ENCODE assay signal across 8 mouse cellular contexts in the genomic region with DNA sequence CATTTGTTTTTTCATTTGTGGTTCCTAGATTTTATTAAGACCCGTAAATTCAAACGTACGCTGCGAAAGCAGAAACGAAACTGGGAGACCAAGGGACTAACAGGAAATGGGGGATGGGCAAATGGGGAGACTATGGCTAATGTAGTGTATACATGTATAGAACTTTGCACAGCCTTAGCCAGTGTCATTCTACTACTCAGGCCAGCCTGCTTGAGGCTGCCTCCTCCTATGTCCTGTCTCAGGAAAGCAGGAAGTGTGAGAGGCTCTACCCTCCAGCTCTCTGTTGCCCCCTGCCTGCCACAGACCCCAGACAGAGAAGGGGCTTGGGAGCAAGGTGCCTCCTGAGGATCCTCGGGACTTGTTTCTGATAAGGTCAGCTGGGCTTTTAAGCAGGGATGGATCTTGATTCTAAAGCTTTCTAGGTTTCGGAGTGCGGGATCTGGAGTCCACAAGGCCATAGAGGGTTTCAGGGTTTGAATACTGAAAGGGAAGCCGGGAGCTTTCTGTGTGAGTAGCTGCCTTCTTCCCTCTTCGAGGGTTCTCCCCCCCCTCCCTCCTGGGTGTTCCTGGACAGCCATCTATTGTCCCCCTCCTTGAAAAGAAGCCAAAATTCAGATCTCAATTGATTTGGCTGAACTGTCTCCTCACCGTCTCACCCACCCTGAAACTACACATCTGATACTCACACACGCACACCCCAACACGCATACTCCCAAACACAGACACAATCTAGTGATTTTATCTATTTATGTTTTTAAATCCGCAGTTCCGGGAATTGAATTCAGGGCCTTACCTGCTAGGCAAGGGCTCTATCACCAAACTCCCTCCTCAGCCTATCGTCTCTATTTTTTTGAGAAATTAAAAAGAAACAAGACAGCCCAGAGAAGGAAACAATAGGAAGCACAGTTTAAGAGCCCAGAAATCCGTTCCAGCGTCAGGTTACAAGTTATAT. TPM values are rescaled to one million over a fixed set of nuclear protein-coding genes. Genes with fewer than 3 reads are reported as not detected.
DNase-seq lines count a peak whose midpoint lies in the region; ATAC-seq and TF ChIP-seq lines count a peak whose summit lies in the region.

No protein-coding gene starts in this region.

- no peak overlapping the region for H3K4me2 ChIP-seq in intestine, embryonic 15.5 days (replicated peaks)
- peak overlapping the region; percentile 52 for H3K4me2 ChIP-seq in liver, postnatal 0 days (ENCODE audit: low read depth, low read length)

- no peak overlapping the region for H3K9ac ChIP-seq in intestine, embryonic 15.5 days
- peak overlapping the region; percentile 36 for H3K9ac ChIP-seq in liver, postnatal 0 days (replicated peaks)

- peak; percentile 77 for TF ChIP-seq CTCF in liver, postnatal 0 days (IDR thresholded peaks at IDR 0.05; ENCODE audit: low read depth)

- no peak overlapping the region for H3K27ac ChIP-seq in intestine, embryonic 15.5 days
- peak overlapping the region; percentile 80 for H3K27ac ChIP-seq in liver, postnatal 0 days (ENCODE audit: low read depth)

- peak; percentile 29; the same call in 1 of the 2 replicates for TF ChIP-seq EP300 in liver, postnatal 0 days (IDR thresholded peaks at IDR 0.05; ENCODE audit: low read depth)

- WGBS in intestine, embryonic 15.5 days = 77% methylated on average over 18 of the region's 18 CpGs
- WGBS in liver, postnatal 0 days (ENCODE audit: insufficient replicate concordance) = 46% methylated on average over 18 of the region's 18 CpGs

- peak; percentile 27 for DNase-seq in urinary bladder, postnatal 14 days (ENCODE audit: low spot score)
- DNase-seq in urinary bladder, adult 2 months (ENCODE audit: low spot score) = no peak
- DNase-seq in c-Kit-positive CD71-positive TER-119-positive erythroid progenitor cells, embryonic 14.5 days (ENCODE audit: low spot score) = peak; percentile 27
- peak; percentile 65 for DNase-seq in liver, postnatal 0 days
- DNase-seq in spleen, adult 18-20 months = peak; percentile 65 to 75
- no peak for DNase-seq in neural tube, embryonic 10.5 days (ENCODE audit: extremely low spot score, low spot score)
- DNase-seq in urinary bladder, adult 18-20 months (ENCODE audit: low spot score in 2 of 2) = no peak

- no peak overlapping the region for H3K4me3 ChIP-seq in intestine, embryonic 15.5 days (replicated peaks)
- peak overlapping the region; percentile 33 for H3K4me3 ChIP-seq in liver, postnatal 0 days (ENCODE audit: low read depth, low read length)

- H3K27me3 ChIP-seq in intestine, embryonic 15.5 days (replicated peaks) = no peaks in the 10 kb centered on the region
- H3K27me3 ChIP-seq in liver, postnatal 0 days (ENCODE audit: insufficient read depth, low read length) = no peaks in the 10 kb centered on the region

- H3K4me1 ChIP-seq in intestine, embryonic 15.5 days (replicated peaks) = no peaks in the 10 kb centered on the region
- peaks cover 3% of the 10 kb centered on the region; the same call in 1 of the 2 replicates for H3K4me1 ChIP-seq in liver, postnatal 0 days (ENCODE audit: insufficient read depth)

- peak; percentile 65 for ATAC-seq in intestine, embryonic 15.5 days
- peak; percentile 86 for ATAC-seq in liver, postnatal 0 days

- H3K36me3 ChIP-seq in intestine, embryonic 15.5 days = 0 out of 2 replicates have a peak, but pooled peaks cover 4% of the 10 kb centered on the region
- peaks cover 12% of the 10 kb centered on the region for H3K36me3 ChIP-seq in liver, postnatal 0 days (replicated peaks; ENCODE audit: insufficient read depth, low read length)

- no peaks in the 10 kb centered on the region for H3K9me3 ChIP-seq in intestine, embryonic 15.5 days
- peaks cover 2% of the 10 kb centered on the region; the same call in 1 of the 2 replicates for H3K9me3 ChIP-seq in liver, postnatal 0 days (ENCODE audit: low read length)

RNA-seq across cellular contexts. Expression of a gene that starts 7.4 kb away (rescaled TPM):
- 16.2 and 20.7 TPM in 2 replicates for polyA plus RNA-seq in urinary bladder, adult 2 months (2012; rRNA removed)
- 51.6 and 52.8 TPM in 2 replicates for polyA plus RNA-seq in intestine, embryonic 15.5 days (2015; fragmentation: Nextera tagmentation; extraction: Ambion mirVana)
- 21.6 and 21.8 TPM in 2 replicates for polyA plus RNA-seq in liver, postnatal 0 days (2015; fragmentation: Nextera tagmentation; extraction: Ambion mirVana)

Comparison
In these comparisons a context has a peak if more than half of its experiments do, and no peak if none do; other contexts are left out.
1. DNase-seq: peak in urinary bladder, postnatal 14 days (single experiment), c-Kit-positive CD71-positive TER-119-positive erythroid progenitor cells, embryonic 14.5 days (single experiment), liver, postnatal 0 days (single experiment) and spleen, adult 18-20 months (2 of 2); none in urinary bladder, adult 2 months (single experiment), neural tube, embryonic 10.5 days (single experiment) and urinary bladder, adult 18-20 months (0 of 2).